Mouse (Mus musculus) hematopoietic stem cell, adult 5-6 weeks (primary cell): ENCODE results near the gene Hdac11. TPM values are rescaled to one million over a fixed set of nuclear protein-coding genes. Genes with fewer than 3 reads are reported as not detected.

Experiments
- ATAC-seq, 2 experiments: fragments of 125-278 bp in 1 of 2; replicated peaks in 1 of 2; 2 replicates each; pipeline ENCODE4 v1.8.0; 2016 to 2017; ENCODE audit warnings: inconsistent platforms in 2 of 2, mild to moderate bottlenecking in 2 of 2, moderate number of reproducible peaks in 2 of 2, low read depth in 1 of 2, moderate TSS enrichment in 1 of 2; ENCODE audit not compliant: low FRiP score in 2 of 2, poor library complexity in 2 of 2, severe bottlenecking in 2 of 2, insufficient read depth in 1 of 2, low TSS enrichment in 1 of 2
- total RNA-seq: library from RNA; stranded (forward); fragments of 172-1452, 232-1000 nt; gene quantifications from 2 replicates; pipeline ENCODE4 v1.2.3, GENCODE M21; 2017

The Hdac11 gene
- total RNA-seq, 1 experiment from 2014 or later: 6.4 TPM

DNA sequence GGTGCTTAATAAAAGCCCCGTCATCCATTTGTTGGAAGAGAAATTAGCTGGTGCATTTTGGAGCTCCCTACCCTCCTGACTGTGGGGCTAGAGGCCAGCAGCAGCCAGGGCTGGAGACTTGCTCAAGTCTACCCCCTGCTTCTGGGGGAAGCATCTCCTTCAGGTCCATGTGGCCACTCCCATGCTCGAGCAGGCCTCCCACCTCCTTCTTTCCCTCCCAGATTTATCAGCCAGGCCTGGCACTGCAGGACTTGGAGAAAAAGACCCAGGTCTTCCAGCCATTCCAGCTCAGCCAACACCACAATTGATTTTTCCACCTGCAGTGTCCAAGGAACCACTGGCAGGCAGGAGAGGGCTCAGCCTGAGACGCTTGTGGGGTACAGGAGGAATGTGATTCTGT is 28.3 kb downstream of the Hdac11 start:
- no peak for ATAC-seq

DNA sequence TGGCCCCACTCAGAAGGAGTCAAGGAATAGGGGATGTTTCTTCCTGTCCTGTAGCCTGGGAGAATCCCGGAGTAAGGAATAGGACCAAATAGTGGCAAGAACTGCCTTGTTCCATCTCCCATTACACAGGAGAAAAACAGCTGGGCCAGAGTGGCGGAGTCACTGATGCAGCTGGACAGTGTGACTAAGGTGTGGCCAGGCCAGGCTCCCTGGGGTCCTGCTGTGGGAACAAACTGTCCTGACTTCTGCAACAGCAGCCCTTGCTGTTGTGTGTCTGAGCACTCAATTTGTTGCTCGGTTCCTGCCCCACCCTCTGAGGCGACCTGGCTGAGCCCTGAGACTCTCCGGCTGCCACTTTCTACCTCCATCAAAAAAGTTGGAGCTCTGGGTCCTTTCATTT is 29.0 kb downstream of the Hdac11 start:
- ATAC-seq: no peak

DNA sequence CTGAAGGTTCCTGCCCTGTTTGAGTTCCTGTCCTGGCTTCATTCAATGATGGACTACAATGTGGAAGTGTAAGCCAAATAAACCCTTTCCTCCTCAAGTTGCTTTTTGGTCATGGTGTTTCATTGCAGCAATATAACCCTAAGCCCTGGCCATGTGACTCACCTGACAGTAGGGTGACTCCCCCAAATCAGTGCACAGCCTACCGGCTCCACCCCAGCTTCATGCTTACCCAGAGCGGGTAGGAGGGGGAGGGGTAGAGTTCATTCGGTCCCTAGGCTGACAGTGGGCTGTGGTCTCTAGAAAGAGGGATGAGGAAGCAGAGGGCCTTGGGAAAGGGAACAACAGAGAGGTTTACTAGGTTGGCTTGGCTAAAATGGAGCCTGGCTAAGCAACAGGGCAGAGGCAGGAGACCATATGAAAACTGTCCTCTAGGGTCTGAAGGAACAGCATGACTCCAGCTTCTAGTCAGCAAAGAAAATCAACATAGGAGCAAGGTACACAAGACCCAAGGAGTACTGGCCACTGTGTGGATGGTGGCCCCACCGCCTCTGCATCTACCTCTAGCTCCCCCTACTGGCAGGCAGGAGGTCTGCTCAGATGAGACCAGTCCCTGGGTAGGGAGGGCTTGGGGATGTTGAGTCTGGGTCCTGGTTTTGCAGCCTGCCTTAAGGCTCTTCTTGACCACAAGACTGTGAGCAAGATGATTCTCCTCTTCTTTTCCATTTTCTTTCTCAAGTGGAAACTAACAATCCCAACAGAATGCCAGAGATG is 29.9 kb downstream of the Hdac11 start:
- peak; percentile 60 to 74; a peak in 3 of 4 replicates for ATAC-seq

DNA sequence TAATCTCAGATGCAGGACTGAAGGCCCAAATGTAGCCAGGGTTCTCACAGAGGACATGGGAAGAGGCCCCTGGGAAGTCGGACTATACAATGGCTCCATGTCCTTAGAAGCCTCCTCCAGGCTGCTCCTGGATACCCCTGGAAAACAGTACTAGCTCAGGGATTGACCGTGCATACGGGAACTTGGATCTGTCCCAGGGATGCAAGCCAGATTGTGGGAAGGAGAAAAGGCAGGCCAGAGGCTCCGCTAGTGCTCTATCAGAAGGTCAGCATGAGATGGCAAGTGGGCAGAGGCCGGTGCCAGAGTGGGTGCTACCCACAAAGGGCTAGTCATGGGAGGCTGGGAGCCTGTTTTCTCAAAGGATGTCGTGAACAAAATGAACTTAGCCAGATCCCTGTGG is 30.5 kb downstream of the Hdac11 start:
- ATAC-seq: no peak

DNA sequence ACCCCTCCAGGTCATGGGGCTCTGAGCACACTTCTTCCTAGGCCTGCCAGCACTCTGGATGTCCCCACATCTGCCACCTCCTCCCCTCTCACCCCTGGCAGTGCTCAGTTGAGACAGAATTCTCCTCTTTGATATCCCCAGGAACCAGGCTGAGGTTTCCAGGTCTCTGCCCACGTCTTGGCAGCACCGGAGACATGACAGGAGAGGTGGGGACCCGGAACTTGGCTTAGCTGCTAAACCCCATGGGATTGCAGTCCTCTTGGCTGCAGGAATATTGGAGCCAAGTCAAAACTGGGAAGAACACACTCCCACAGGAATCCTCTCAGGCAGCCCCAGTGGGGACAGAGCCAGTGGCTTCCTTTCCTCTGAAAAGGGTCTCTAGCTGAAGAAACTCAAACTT is 31.4 kb downstream of the Hdac11 start:
- no peak for ATAC-seq

DNA sequence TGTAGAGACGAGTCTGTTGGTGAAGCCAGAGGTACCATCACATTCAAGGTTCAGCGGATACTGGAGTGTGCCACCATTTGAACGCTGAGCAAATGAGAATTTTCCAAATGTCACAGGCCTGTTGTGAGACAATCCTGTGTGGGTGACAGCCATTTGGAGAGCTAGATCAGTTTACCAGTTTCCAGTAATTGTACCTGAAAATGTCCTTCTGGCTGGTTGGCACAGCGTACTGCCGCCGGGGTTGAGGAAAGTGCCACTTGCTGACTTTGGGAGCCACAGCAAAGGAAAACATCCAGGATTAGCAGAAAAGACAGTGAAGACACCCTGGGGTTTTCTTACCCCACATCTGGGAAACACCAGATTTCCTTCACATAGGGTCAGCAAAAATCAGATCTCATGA is 33.5 kb downstream of the Hdac11 start:
- ATAC-seq: no peak

DNA sequence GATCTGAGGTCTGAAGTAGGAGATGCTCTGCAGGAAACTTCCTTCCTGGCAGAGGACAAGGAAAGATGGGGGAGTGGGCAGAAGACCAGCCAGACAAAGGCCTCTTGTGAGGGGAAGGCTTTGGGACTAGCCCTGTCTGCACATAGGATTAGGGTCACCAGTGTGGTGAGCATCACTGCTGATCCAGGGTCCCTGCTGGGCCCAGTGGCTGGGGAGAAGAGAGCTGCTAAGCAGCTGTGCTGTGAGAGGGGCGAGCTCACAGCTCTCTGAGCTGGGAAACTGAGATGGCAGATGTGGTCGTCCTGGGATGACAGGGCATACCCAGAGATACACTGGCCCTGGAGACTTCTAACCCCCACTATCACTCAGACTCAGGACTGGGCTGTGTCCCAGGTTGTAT is 35.0 kb downstream of the Hdac11 start:
- ATAC-seq: no peak

DNA sequence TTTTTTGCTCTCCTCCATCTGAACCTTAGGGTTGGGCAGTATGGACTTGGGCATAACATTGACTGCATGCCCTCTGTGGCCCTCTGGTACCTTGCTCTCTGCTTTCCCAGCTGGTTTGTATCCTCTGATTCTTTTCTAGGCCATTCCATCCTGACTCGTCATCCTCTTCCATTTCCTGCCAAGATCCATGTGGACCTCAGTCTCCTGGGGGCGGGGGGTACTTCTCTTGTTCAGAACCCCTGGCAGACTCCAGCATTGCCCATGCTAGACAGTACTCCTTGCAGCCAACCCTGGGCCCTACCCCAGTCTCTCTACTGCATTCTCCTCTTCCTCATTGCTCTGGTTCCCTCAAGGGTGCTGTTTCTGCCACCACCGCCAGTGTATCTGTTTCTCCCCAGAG is 36.0 kb downstream of the Hdac11 start:
- ATAC-seq: no peak

DNA sequence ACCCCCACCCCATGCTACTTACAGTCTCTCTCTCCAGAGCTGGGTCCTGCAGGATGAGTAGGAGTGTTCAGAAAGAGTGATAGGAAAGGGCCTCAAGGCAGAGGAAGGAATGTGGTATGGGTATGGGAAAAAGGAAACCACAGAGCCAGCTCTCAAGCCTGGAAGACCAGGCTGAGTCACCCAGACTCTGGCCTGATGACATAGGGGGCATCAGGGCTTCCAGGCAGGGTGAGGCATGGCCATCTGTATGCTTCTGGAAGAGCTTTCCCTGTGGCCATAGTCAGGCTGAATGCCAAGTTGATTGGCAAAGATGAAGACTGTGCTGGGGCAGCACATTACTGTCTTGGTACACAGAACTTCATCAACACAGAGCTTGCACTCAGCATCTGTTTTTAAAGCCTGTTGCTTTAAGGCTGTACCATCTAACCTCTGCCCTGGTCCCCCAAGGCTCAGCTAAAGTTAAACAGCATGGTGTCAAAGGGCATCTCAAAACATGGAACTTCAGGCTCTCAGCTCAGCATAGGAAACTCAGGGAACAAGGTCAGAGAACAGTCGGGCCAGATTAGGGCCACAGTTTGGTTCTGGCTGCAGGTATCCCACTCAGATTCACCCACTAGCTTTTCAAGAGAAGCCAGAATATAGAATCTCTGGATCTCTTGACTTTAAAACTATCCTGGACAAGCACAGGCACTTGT is 36.5 kb downstream of the Hdac11 start:
- ATAC-seq: no peak

DNA sequence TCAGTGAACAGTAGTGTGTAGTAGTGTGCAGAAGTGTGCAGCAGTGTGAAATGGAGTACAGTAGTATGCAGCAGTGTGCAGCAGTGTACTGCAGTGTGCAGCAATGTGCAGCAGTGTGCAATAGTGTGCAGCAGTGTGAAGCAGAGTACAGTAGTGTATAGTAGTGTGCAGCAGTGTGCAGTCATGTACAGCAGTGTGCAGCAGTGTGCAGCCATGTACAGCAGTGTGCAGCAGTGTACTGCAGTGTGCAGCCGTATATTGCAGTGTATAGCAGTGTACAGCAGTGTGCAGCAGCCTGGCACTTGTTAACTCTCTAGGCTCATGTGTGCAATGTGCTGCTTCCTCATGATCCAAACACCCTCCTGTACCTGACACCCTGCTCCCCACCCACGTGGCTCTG is 42.0 kb downstream of the Hdac11 start:
- ATAC-seq: no peak

DNA sequence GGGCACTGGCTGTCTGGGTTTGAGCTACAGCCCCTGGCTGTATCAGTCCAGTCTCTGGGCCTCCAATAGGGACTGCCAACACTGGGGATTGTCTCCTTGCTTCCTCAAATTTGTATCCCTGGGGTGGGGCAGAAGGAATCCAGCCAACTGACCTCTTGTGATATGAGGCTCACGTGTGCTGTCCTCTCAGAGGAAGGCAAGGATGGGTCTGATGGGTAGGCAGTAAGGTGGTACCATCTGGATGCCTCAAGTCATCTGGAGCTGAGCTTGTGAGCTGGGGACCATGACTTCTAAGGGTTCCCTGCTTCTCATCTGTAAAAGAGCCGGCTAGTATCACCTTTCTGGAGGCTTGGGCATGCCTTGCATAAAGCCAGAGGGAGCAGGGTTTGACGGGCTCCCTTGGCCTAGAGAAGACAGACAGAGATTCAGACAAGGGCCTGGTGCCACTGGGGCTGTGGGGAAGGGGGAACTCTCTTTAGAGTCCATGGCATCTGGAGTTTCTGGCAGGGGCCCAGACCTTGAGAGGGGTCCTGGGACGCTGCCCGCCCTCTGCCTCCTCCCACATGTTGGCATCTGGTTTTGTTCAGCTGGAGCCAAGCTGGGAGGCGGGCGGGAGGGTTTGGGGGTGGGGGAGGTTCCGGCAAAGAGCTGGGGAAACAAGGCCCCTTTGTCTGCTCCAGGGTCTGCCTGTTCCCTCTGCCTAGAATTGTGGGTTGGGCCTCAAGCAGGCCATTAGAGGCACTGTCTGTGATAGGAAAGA is 44.1 kb downstream of the Hdac11 start:
- ATAC-seq: no peak

DNA sequence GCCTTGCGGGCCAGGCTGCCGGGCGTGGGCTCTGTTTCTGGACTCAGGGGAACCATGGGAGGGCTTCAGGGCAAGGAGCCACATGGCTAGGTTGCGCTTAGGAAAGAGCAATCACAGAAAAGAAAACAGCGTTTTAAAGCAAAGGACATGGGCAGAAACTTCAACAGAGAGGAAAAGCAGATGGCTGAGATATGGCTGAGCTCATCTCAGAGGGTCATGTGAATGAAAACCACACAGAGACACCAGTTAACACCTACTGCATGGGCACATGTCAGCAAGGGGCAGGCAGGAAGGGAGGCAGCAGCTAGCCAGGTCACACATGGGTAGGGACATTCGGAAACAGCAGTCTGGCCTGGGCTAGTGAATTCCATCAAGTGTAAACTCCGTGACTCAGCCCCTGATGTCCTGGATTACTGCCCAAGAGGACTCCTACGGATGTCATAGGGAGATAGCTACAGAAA is 45.4 kb downstream of the Hdac11 start:
- no peak for ATAC-seq

DNA sequence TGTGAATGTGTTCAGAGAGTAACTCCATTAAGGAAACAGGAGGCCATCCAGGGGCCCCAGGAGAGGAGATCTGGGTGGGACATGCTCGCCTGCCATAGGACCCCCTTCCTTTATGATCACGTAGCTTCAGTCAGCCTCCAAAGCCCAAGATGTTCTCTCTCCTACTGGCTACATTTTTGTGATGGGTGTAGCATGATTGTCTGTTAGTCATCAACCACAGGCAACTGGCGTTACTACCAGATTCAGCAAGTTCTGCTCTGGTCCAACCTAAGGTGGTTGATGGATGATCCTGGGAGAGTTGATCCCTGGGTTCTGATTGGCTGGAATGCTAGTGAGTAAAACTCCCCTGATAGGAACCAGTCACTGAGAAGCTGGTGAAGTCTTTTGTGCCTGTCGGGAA is 46.1 kb downstream of the Hdac11 start:
- no peak for ATAC-seq

DNA sequence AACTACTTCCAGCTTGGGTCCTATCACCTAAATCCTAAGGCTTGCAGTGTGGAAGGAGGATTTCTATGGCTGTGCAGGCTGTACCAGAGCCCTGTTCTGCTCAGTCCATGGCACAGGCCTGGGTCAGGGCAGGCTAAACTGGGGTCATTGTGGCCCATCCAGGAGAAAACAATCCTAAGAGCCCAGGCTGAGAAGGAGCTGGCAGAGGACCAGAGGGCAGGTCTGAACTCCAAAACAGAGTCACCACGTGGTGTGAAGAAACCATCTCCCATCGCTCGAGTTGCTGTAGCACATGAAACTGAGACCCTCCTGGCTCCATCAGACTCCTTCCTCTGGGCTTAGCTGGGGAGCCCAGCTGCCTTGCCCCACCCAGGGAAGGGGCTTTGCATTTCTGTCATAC is 48.9 kb downstream of the Hdac11 start:
- ATAC-seq: no peak

DNA sequence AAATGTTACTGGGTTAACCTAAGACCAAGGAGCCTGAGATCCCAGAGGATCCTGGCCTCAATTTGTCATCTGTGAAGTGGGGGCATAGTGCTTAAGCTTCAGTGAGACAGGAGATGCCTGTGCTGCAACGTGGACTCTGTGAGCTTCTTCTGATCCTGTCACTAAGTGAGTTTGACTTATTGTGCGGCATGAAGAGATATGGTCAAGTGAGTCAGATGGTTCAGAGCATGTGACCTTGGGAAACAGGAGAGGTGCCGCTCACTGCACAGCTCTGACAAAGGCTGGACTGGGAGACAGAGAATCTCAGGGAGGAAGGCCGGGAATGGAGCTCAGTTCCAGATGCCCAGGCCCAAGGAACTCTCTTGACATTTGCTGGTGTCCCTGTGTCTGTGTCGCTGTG is 49.3 kb downstream of the Hdac11 start:
- no peak for ATAC-seq

DNA sequence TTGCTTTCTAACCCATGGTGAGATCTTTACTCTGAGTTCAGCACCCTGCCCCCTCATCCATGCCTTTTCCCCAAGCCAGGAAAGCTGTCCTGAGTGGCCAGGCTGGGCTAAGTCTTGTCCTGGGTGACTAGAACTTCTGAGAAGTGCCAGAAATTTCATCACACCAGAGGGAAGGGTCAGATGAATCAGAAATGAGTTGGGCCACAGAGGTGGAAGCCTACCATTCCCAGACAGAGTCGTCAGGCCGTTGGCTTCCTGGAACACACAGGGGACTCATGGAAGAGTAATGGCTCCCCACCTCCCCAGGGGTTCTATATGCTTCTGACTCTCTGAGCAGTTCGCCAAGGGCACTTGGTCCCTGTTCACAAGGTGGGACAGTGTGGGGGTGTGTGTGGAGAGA is 51.0 kb downstream of the Hdac11 start:
- ATAC-seq: no peak

DNA sequence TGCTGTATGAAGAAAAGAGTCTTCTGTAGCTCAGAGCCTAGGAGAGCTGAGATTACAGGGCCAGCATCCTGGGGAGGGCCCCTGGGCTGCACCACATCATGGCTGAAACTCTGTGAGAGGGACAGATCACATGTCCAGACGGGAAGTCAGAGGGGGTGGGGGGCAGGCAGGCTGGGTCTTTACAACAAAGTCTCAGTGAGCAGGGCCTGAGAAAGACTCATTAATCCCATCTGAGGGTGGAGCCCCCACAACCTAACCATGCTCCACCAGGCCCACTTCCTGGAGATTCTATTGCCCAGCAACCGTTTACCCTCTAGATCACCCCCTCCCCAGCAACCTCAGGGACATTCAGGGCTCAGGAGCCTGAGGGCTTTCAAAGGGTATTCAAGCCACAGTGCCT is 53.3 kb downstream of the Hdac11 start:
- no peak for ATAC-seq

DNA sequence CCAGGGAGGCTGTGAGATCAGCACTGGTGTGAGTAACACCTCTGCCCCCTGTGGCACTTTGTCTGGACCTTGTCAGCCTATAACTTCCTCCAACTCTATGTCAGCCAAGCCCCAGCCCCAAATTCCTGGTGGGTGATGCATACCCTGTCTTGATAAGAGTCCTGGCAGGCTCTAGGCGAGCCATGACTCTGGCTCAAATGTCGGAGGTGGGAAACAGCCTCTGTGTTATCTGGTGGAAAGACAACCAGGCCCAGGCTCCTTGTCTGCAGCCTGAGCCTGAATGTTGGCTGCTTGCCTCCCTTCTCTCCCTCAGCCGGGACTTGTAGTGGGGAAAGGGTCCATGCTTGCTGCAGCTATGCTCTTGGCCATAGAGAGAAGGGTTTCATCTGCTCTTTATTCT is 54.4 kb downstream of the Hdac11 start:
- no peak for ATAC-seq
